Mouse (Mus musculus): ENCODE data around the gene Ankrd33b.

GRCm38 (mm10) chr15:31332541-31333163 lies 34.9 kb downstream of the Ankrd33b start:
- no peak for TF ChIP-seq CTCF (IDR thresholded peaks at IDR 0.05; ENCODE audit: borderline replicate concordance, insufficient read depth, low read length)
- no peak for TF ChIP-seq POLR2A (IDR thresholded peaks at IDR 0.05; ENCODE audit: low read depth, low read length)

All from embryonic fibroblast, embryonic 13.5 days (primary cell).